Mouse (Mus musculus) kidney, embryonic 15.5 days (tissue): ENCODE measurements at regions not wholly inside any gene's neighbourhood (a gene's known extent, or its start where the extent isn't known, plus 50 kb on each side); places are given as distances from the start of the nearest gene placed in this dataset.
A peak's percentile ranks its signal among the peaks of the same experiment; 100 is the strongest.
"Not testable (repeated sequence)": the region's sequence is repeated elsewhere in the genome, so short reads cannot be mapped to it uniquely, and the experiment has no call there.

Source experiments
- ATAC-seq: fragments of 200-750 bp; cut with Nextera tagmentation; replicated peaks from 2 replicates; pipeline ENCODE4 v1.8.0; 2017; ENCODE audit warnings: moderate TSS enrichment; ENCODE audit not compliant: low FRiP score
- H3K27ac ChIP-seq: fragments of 300-500 bp; sonication (generic); 2 replicates; pipeline ENCODE4 v1.5.1; 2015; ENCODE audit warnings: mild to moderate bottlenecking, inconsistent platforms
- H3K27me3 ChIP-seq: fragments of 300-500 bp; sonication (generic); 2 replicates; pipeline ENCODE4 v1.6.1; 2015; ENCODE audit warnings: inconsistent platforms
- H3K36me3 ChIP-seq: fragments of 300-500 bp; sonication (generic); 2 replicates; pipeline ENCODE4 v1.6.1; 2015; ENCODE audit warnings: inconsistent platforms
- H3K4me1 ChIP-seq: fragments of 300-500 bp; sonication (generic); 2 replicates; pipeline ENCODE4 v1.6.1; 2015; ENCODE audit warnings: inconsistent platforms
- H3K4me2 ChIP-seq: fragments of 300-500 bp; sonication (generic); 2 replicates; pipeline ENCODE4 v1.6.1; 2015; ENCODE audit warnings: moderate library complexity, mild to moderate bottlenecking, inconsistent platforms
- H3K4me3 ChIP-seq: fragments of 300-500 bp; sonication (generic); replicated peaks from 2 replicates; pipeline ENCODE4 v1.5.1; 2015; ENCODE audit warnings: mild to moderate bottlenecking, inconsistent platforms
- H3K9ac ChIP-seq: fragments of 300-500 bp; sonication (generic); 2 replicates; pipeline ENCODE4 v1.6.1; 2015; ENCODE audit warnings: mild to moderate bottlenecking, inconsistent platforms
- H3K9me3 ChIP-seq: fragments of 300-500 bp; sonication (generic); replicated peaks from 2 replicates; pipeline ENCODE4 v1.6.1; 2016; ENCODE audit warnings: inconsistent platforms
- WGBS: fragments of 180-500 bp; shearing (Covaris S2); methylation state at CpG from one replicate; pipeline ENCODE4 v1.1.7; 2015; ENCODE audit warnings: mixed read lengths; 5-methylcytosine and 5-hydroxymethylcytosine counted together

GRCm38 (mm10) chr13:3405783-3406182 is 132.1 kb upstream of the Gdi2 start:
- not testable (repeated sequence) for H3K27me3 ChIP-seq, H3K4me3 ChIP-seq, H3K36me3 ChIP-seq, ATAC-seq, H3K9ac ChIP-seq, H3K4me1 ChIP-seq, H3K9me3 ChIP-seq, H3K4me2 ChIP-seq, H3K27ac ChIP-seq
- WGBS = 91% methylated on average over 2 of the region's 2 CpGs

GRCm38 (mm10) chr13:3406236-3407017 is 131.4 kb upstream of the Gdi2 start:
- not testable (repeated sequence) for H3K4me1 ChIP-seq, H3K27ac ChIP-seq, H3K4me2 ChIP-seq, H3K9me3 ChIP-seq, H3K36me3 ChIP-seq, H3K27me3 ChIP-seq, H3K9ac ChIP-seq, H3K4me3 ChIP-seq
- WGBS = 38% methylated on average over 8 of the region's 8 CpGs
- ATAC-seq = peak; percentile 79; the same call in 1 of the 2 replicates

- ATAC-seq = not testable (repeated sequence)
Observed at GRCm38 (mm10) chr13:3410281-3410680, 127.6 kb upstream of the Gdi2 start.

GRCm38 (mm10) chr13:3417026-3417425 is 120.8 kb upstream of the Gdi2 start:
- H3K27me3 ChIP-seq = no peaks in the 10 kb centered on the region
- no peak overlapping the region for H3K9ac ChIP-seq
- H3K4me2 ChIP-seq = no peak overlapping the region
- H3K4me1 ChIP-seq = no peaks in the 10 kb centered on the region
- H3K36me3 ChIP-seq = no peaks in the 10 kb centered on the region
- no peak overlapping the region for H3K27ac ChIP-seq
- ATAC-seq = no peak
- H3K9me3 ChIP-seq = peaks cover 17% of the 10 kb centered on the region
- no peak overlapping the region for H3K4me3 ChIP-seq
- 73% methylated on average over 1 of the region's 1 CpGs for WGBS

More at GRCm38 (mm10) chr13:3410281-3410680, 127.6 kb upstream of the Gdi2 start:
- not testable (repeated sequence) for H3K36me3 ChIP-seq, H3K4me2 ChIP-seq, H3K4me3 ChIP-seq, H3K4me1 ChIP-seq, H3K9me3 ChIP-seq, H3K9ac ChIP-seq, H3K27me3 ChIP-seq, H3K27ac ChIP-seq
- 66% methylated on average over 3 of the region's 3 CpGs for WGBS

DNA sequence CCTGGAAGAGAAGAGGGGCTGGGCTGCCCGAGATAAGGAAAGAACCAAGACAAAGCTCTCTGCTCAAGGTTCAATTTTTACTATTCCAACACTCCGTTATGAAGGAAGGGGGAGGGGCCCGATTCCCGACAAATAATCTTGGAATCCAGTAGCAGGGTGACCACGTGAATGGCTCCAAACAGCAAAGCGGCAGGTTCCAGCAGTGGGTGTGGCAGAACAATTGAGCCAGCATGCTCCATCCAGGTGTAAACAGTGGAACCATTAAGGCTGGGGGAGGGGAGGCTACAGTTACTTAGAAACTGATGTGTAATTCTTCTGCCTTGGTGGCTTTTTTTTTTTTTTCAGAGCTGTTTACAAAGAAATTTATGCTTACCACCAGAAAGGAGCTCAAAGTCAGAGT is 82.5 kb upstream of the Gdi2 start:
- not testable (repeated sequence) for H3K4me1 ChIP-seq, ATAC-seq, H3K27ac ChIP-seq, H3K4me3 ChIP-seq, H3K27me3 ChIP-seq, H3K36me3 ChIP-seq, H3K4me2 ChIP-seq, H3K9ac ChIP-seq, H3K9me3 ChIP-seq
- WGBS = 86% methylated on average over 6 of the region's 6 CpGs

DNA sequence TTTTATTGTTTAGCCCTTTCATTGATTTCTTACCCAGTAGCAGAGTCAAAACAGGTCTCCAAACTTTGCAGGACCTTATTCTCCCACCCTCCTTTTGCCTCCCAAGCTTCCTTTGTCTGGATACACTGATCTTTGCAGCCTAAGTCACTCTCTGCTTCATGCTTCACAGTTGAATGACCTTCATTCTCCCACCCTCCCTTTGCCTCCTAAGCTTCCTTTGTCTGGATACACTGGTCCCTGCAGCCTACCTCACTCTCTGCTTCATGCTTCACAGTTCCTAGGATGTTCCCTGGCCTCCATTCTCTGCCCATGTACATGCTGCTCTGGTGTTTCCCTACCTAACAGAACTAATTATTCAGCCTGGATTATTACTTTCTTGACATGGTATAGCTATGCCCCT is 61.0 kb upstream of the Gdi2 start:
- Histone ChIP-seq H3K4me3 (no peak overlapping the region), H3K4me1 (peaks cover 9% of the 10 kb centered on the region; the same call in 1 of the 2 replicates), H3K9ac (no peak overlapping the region), H3K27ac (no peak overlapping the region), H3K36me3 (no peaks in the 10 kb centered on the region; the same call in 1 of the 2 replicates), H3K9me3 (no peaks in the 10 kb centered on the region), H3K27me3 (no peaks in the 10 kb centered on the region), H3K4me2 (no peak overlapping the region)
- ATAC-seq = peak; percentile 61

DNA sequence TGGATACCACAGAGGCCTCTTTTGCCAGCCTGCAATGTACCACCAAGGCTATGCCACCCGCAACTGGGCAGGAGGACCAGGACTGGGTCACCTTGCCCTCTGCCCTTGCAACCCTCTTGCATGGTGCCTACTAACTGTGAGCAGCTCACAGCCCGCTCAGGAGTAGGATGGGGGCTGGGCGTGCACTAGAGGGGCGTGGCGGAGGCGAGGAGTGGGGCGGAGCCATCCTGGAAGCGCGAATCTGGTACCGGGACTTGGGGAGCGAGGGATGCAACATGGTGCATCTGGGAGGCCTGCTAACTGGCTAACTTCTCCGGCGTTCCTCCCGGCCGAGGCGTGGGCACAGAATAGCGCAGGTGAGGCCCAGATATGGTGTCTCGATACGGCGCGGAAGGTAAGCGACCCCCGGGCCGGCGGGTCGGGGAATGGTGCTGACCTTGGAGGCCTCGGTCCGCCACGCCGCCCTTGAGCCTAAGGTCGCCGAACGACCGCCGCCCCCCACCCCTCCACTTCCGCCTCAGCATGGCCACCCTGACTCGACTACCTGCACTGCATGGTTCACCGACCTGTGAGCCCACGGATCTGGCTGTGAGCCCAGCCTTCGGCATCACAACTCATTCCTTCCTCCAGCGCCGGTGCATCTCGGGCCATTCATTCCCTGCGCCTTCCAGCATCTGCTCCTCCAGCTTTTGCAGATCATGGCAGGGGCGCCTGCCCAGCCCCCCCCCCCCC is 59.7 kb upstream of the Gdi2 start:
- Histone ChIP-seq H3K9me3 (no peaks in the 10 kb centered on the region), H3K36me3 (peaks cover 1% of the 10 kb centered on the region; the same call in 1 of the 2 replicates), H3K9ac (peak overlapping the region; percentile 54; the same call in 1 of the 2 replicates), H3K27ac (0 out of 2 replicates have a peak overlapping the region, but pooled peaks have one; percentile 39), H3K4me2 (peak overlapping the region; percentile 94), H3K4me3 (peak overlapping the region; percentile 67), H3K4me1 (peaks cover 9% of the 10 kb centered on the region; the same call in 1 of the 2 replicates), H3K27me3 (no peaks in the 10 kb centered on the region)
- peak; percentile 98 for ATAC-seq
- under 1% methylated on average over 44 of the region's 45 CpGs for WGBS
